Mouse (Mus musculus) thymus, postnatal 0 days (tissue): Measurements from ENCODE around the gene Smyd4. TPM values are rescaled to one million over a fixed set of nuclear protein-coding genes. Genes with fewer than 3 reads are reported as not detected.
"Not testable (repeated sequence)": the region's sequence is repeated elsewhere in the genome, so short reads cannot be mapped to it uniquely, and the experiment has no call there.

ENCODE experiments used
- DNase-seq: peaks from one replicate; pipeline ENCODE4 v3.0.0-alpha.2; 2015; ENCODE audit warnings: low spot score
- polyA plus RNA-seq: library from polyadenylated mRNA; unstranded; fragments of >200 nt; fragmentation: Nextera tagmentation; extraction: Ambion mirVana; gene quantifications from 2 replicates; pipeline ENCODE4 v1.2.1, GENCODE M21; 2015

The Smyd4 gene
- polyA plus RNA-seq, 1 experiment from 2014 or later, result 9.5 TPM

DNA sequence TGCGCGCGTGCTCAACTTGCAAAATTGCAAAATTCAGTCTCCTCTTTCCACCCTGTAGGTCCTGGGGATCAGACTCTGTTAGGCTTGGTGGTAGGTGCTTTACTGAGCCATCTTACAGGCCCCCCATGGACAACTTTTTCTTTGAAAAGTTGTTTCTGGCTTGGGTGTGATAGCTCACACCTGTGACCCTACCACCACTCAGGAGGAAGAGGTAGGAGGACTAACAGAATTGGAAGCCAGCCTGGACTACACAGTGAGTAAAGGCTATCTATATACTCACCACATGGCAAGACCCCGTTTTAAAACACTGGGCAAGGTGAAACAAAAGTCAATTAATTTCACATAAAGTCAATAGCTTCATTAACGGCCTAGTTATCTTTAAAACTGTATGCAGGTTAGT is 3.5 kb upstream of the Smyd4 start:
- no peak for DNase-seq

DNA sequence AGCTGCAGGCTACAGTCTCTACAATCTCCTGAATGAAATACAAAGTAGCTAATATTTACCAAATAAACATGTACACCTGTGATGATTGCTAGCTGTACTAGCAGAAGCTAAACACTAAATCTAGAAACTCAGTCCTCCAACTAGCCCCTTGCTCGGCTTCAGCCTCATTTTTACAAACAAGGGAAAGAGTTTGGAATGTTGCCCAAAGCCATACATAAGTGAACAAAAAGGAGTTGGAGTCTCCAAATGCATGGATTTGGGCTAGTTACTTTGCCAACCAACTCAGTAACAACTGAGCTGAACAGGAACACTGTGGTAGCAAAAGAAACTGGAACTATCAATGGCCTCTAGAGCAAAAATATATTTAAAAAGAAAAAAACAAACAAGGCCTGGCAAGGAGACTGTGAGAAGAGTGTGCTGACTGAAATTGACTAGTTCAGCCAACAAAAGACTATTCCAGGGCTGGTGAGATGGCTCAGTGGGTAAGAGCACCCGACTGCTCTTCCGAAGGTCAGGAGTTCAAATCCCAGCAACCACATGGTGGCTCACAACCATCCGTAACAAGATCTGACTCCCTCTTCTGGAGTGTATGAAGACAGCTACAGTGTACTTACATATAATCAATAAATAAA is 1.6 kb upstream of the Smyd4 start:
- no peak for DNase-seq

- DNase-seq, result no peak
Measured at GRCm38 (mm10) chr11:75347188-75347585, 1.0 kb upstream of the Smyd4 start.

- DNase-seq, result no peak
Measured at GRCm38 (mm10) chr11:75347596-75347995, 637 bp upstream of the Smyd4 start.

DNA sequence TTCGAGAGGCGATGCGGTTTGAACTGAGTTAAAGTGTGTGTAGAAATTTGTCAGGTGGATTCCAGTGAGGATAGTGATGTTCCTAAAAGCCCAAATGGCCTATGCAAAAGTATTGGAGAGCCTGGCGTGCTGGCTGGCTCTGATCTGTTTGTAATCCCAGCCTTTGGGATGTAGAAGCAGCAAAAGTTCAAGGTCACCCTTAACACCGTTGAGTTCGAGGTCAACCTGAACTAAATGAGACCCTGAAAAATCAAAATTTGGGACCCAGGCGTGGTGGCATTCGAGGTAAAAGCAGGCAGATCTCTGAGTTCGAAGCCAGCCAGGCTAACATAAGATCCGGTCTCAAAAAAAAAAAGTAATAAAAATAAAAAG is 643 bp downstream of the Smyd4 start:
- DNase-seq, result no peak

DNA sequence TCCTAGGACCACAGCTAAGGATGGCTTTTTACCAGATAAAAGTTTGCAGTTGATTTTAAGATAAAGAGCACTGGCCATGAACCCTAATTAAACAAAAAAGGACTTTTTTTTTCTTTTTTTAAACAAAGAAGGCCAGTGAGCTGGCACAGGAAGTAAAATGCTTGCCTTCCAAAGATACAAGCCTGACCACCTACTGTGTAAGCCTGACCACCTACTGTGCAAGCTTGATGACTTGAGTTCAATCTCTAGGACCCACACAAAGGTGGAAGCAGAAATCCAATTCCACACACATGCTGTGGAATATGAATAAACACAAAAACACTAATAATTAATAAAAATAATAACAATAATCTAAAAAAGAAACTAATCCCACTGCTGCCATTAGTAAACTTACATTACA is 3.0 kb downstream of the Smyd4 start:
- no peak for DNase-seq

DNA sequence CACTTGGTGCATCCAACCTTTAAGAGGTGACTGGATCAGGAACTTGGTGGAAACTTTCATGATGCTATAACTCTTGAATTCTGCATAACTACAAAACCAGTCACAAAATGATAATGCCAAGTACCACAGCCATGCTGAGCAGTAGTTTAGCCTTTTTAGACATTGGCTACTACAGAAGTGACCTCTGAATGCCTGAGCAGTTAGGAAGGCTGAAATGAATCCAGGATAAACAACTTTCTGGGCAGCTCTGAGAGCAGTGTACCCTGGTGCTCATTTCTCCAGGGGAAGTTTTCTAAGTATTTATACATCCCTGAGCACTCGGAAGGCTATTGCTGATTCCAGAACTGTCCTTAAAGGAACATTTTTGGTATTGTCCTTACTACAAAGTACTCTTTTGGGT is 7.2 kb downstream of the Smyd4 start:
- no peak for DNase-seq

DNA sequence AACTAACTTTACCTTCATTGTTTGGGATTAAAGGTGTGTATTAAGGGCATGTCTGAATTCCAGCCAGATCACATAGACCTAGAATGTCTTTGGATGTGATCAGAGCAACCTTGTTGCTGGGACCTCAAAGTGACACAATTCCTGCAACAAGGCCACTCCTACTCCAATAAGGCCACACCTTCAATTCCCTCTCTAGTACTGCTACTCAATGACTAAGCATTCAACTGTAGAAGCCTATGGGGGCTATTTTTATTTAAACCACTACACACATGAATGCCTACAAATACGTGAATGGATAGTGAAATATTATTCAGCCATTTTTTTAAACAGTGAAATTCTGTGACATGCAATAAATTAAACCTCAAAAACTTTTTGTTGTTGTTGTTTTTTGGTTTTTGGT is 28.9 kb downstream of the Smyd4 start:
- DNase-seq, result no peak

- DNase-seq, result not testable (repeated sequence)
Measured at GRCm38 (mm10) chr11:75378786-75379185, 30.6 kb downstream of the Smyd4 start.

DNA sequence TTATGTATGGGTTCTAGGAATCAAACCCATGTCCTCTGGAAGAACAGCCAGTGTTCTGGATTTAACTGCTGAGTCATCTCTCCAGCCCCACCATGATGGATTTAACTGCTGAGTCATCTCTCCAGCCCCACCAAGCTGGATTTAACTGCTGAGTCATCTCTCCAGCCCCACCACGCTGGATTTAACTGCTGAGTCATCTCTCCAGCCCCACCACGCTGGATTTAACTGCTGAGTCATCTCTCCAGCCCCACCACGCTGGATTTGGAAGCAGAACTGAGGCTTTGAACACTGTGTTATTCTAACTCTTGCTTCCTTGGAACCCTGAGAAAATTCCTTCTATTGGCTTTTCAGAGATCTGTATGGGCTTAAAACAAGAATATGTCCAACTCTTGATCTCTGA is 35.3 kb downstream of the Smyd4 start:
- DNase-seq, result not testable (repeated sequence)

- no peak for DNase-seq
Measured at GRCm38 (mm10) chr11:75395611-75396010, 47.4 kb downstream of the Smyd4 start.

DNA sequence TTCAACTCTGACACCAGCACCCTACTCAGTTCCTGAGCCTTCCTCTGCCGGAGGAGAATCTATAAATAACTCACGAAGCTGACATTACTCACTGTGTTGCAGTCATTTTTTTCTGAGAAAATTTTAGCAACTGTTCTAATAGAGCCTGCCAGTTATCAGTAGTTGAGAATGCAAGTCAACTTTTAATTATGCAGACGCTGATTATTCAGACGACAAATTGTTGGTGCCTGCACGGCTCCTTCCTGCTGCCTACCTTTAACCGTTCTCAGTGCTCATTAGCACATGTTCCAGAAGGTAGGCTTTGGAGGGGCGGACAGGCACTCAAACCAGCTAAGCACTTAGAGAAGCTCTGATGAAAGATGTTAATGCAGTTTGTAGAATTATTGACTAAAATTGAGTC is 49.2 kb downstream of the Smyd4 start:
- DNase-seq, result no peak

DNA sequence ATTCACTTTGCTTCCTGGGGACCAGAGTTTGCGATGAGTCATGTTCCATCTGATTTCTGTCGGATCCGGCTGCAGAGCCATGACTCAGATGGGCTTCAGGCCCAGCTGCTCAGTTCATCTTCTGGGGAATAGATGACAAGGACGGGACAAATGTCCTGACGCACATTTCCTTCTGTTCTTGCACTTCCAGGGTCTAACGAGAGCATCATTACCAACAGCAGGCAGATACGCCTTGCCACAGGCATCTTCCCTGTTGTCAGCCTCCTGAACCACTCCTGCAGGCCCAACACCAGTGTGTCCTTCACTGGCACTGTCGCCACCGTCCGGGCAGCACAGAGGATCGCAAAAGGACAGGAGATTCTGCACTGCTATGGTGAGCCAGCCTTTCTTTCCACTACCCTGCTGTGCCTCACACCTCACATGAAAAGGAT is 51.2 kb downstream of the Smyd4 start:
- DNase-seq, result no peak

- DNase-seq, result peak; percentile 29
Measured at GRCm38 (mm10) chr11:75400099-75400498, 51.9 kb downstream of the Smyd4 start.

- DNase-seq, result peak; percentile 56
Measured at GRCm38 (mm10) chr11:75402271-75402690, 54.0 kb downstream of the Smyd4 start.

- no peak for DNase-seq
Measured at GRCm38 (mm10) chr11:75403301-75404052, 55.2 kb downstream of the Smyd4 start.

DNA sequence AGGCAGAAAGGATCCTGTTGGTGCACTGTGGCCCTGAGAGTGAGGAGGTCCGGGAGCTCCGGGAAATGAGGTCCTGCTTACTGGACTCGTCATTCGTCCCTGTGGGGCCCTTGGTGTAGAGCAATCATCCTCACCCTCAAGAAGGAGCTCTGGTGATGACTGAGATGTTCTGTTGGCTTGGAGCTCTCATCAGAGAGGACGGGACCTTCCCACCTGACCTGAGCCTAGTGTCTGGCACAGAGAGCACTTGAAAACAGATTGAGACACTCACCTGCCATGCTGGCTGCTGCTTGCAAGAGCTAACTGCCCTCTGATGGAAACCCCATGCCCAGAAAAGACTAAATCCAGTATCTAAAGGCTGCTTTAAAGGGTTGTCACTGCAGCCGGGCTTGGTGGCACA is 56.6 kb downstream of the Smyd4 start:
- no peak for DNase-seq

GRCm38 (mm10) chr11:75406104-75406503 is 57.9 kb downstream of the Smyd4 start:
- no peak for DNase-seq

DNA sequence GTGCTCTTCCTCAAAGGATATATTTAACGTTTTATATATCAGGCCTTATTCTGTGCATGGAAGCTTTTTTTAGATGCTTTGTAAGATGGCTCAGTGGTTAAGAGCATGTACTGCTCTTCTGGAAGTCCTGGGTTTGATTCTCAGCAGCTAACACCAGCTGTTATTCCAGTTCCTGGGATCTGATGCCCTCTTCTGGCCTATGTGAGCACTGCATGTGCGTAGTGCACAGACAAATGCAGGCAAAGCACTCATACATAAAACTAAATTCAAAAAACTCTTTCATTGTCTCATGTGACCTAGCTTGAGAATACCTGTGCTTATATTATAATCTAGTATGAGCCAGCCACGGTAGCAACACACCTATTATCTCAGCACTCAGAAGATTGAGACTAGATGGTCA is 58.6 kb downstream of the Smyd4 start:
- DNase-seq, result peak; percentile 67

DNA sequence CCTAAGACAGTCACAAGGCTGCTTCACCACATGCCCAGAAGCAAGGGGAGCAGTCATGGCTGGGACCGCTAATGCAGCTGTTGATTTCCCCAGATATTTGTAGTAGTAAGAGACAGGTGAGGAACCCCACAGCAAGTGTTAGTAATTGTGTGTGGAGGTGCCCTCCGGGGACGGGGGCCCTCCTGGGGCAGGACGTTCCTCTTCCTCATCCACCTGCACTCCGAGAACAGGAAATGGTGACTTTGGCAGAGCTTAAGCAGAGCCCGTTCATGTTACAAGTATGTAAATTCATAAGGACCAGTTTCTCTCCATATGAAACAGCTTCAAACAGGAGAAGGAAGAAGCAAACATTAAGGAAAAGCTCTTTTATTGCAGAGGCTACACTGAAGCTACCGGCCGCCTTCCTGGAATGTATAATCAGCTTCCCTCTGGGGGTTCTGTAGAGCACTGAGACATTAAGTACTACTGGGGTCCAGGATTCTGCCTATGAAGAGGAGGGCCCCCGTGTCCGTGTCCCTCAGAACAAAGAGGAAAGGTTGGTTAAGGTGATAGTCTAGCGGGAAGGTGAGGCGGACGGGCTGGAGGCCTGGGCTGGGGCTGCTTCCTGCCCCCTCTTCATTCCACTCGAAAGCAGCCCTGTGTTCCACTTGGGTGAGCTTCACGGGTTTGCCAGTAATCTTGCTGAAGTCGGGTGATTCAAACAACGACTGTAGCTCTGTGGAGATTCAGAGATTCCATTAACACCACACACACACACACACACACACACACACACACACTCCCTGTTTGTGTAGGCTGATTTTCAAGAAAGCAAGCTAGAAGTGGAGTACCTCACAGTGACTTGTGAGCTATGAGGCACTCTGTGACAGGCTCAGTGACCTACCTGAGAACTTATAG is 61.7 kb downstream of the Smyd4 start:
- peak; percentile 69 for DNase-seq

- peak; percentile 55 for DNase-seq
Measured at GRCm38 (mm10) chr11:75410591-75410990, 62.4 kb downstream of the Smyd4 start.

- peak; percentile 61 for DNase-seq
Measured at GRCm38 (mm10) chr11:75415096-75415495, 66.9 kb downstream of the Smyd4 start.
